Mouse (Mus musculus) spleen, adult 2 months (tissue): ENCODE results near the gene Pappa.

Experiments used
- CTCF ChIP-seq: fragments of 200-500 bp; IDR thresholded peaks from 2 replicates; pipeline ENCODE4 v1.5.1; 2011; ENCODE audit warnings: mild to moderate bottlenecking, inconsistent platforms; ENCODE audit not compliant: insufficient read depth, insufficient read length, insufficient replicate concordance; ENCODE audit errors: extremely low read depth
- POLR2A ChIP-seq: fragments of 200-500 bp; IDR thresholded peaks from 2 replicates; pipeline ENCODE4 v1.6.1; 2011; ENCODE audit warnings: low read depth, low read length, inconsistent platforms

DNA sequence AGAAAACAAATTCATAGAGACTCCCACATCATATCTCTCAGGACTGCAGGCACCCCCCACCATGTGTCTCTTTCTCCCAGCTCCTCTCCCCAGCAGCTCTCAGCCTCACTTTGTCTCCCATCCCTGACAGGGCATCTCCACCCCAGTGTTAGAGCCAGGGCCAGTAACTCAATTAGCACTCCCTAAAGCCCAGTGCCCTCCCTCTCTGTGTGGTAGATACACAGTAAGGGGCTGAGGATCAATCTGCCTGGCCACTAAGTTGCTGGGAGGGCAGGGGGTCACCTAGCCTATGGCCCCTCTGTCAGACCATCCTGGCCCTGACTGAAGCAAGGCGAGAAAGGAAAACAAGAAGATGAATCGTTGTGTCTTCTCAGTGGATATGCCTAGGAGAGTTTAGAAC lies 119.3 kb downstream of the Pappa start:
- TF ChIP-seq CTCF (no peak), POLR2A (no peak)
